Mouse (Mus musculus) bone marrow macrophage, adult 2 months (primary cell): ENCODE results near the gene Adcy3.

Source experiments
- CTCF ChIP-seq: IDR thresholded peaks from 2 replicates; pipeline ENCODE4 v1.5.1; 2012; ENCODE audit warnings: low read depth, mild to moderate bottlenecking, low read length, moderate library complexity
- POLR2A ChIP-seq: IDR thresholded peaks from 2 replicates; pipeline ENCODE4 v1.6.1; 2012; ENCODE audit warnings: mild to moderate bottlenecking, low read depth, low read length, borderline replicate concordance

DNA sequence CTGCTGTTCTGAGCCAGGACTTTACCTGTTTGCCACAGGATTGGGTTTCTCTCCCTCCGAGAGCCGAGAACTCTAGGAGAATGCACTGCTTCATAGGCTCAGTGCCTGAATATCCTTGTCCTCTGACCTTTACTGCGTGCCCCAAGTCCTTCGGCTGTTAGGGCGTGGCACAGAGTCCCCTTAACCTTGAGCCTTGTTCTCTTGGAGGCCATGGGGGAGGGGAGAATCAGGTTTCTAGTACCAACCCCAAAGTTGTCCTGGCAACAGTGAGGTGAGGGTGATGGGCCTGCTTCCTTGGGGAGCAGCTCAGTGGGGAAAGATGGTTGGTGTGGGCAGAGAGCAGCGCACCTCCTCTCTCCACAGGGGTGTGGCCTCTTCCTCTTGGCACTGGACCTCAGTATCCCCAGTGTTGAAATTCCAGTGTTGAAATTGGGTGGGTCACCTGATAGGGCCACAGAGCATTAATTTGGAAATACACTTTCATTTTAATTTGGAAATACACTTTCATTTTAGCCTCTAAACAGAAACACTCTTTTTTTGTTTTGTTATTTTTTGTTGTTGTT is 46.8 kb downstream of the Adcy3 start:
- TF ChIP-seq CTCF (no peak; the same call in 1 of the 2 replicates), POLR2A (no peak)
